In genomic region chr19:4756921-4757320, GRCm38 (mm10) we compare ENCODE assay signal across 8 mouse cellular contexts. TPM values are rescaled to one million over a fixed set of nuclear protein-coding genes. Genes with fewer than 3 reads are reported as not detected.
DNase-seq lines count a peak whose midpoint lies in the region; ATAC-seq and TF ChIP-seq lines count a peak whose summit lies in the region.

No protein-coding gene starts in this region.

- peaks cover 3% of the 10 kb centered on the region; the same call in 1 of the 2 replicates for H3K4me1 ChIP-seq in cerebellum, adult 2 months (ENCODE audit: control insufficient read depth, insufficient read depth, low read length)
- peaks cover 6% of the 10 kb centered on the region; the same call in 1 of the 2 replicates for H3K4me1 ChIP-seq in spleen, adult 2 months (ENCODE audit: control insufficient read depth, insufficient read depth, insufficient read length)
- peaks cover 25% of the 10 kb centered on the region for H3K4me1 ChIP-seq in liver, embryonic 13.5 days (replicated peaks)

- WGBS in cerebellum, adult 2 months: 2% methylated on average over 9 of the region's 9 CpGs
- 13% methylated on average over 9 of the region's 9 CpGs for WGBS in spleen, adult 2 months
- 13% methylated on average over 9 of the region's 9 CpGs for WGBS in liver, embryonic 13.5 days (ENCODE audit: insufficient replicate concordance)

- no peak for ATAC-seq in liver, embryonic 13.5 days (ENCODE audit: low read depth)

- peak in 1 of 2 experiments; percentile 36 for DNase-seq in cerebellum, adult 2 months
- DNase-seq in cerebellum, postnatal 14 days: no peak
- no peak for DNase-seq in spleen, adult 2 months (ENCODE audit: low read depth in 1 of 2, low spot score in 2 of 2)
- DNase-seq in spleen, postnatal 10 days (ENCODE audit: low spot score in 2 of 2): no peak
- DNase-seq in liver, embryonic 13.5 days: no peak
- DNase-seq in ovary, adult 18-20 months (ENCODE audit: low spot score): no peak
- DNase-seq in layer of hippocampus, adult 8-10 months (ENCODE audit: low spot score in 2 of 2): no peak
- no peak for DNase-seq in adrenal gland, postnatal 25 days

- peaks cover 4% of the 10 kb centered on the region for H3K36me3 ChIP-seq in spleen, adult 2 months (ENCODE audit: control insufficient read depth, insufficient read depth, low read length)
- H3K36me3 ChIP-seq in liver, embryonic 13.5 days: peaks cover 15% of the 10 kb centered on the region

- no peak for TF ChIP-seq POLR2A in cerebellum, adult 2 months (IDR thresholded peaks at IDR 0.05; ENCODE audit: borderline replicate concordance, insufficient read depth, low read length)
- no peak for TF ChIP-seq POLR2A in spleen, adult 2 months (IDR thresholded peaks at IDR 0.05; ENCODE audit: low read depth, low read length)

- H3K9ac ChIP-seq in liver, embryonic 13.5 days: peak overlapping the region; percentile 82

- peak overlapping the region; percentile 10; the same call in 1 of the 2 replicates for H3K27ac ChIP-seq in cerebellum, adult 2 months (ENCODE audit: insufficient read depth, low read length)
- 0 out of 2 replicates have a peak overlapping the region, but pooled peaks have one; percentile 93 for H3K27ac ChIP-seq in spleen, adult 2 months (ENCODE audit: insufficient read depth, low read length)
- peak overlapping the region; percentile 84; the same call in 1 of the 2 replicates for H3K27ac ChIP-seq in liver, embryonic 13.5 days

- peak overlapping the region; percentile 80 for H3K4me3 ChIP-seq in cerebellum, adult 2 months (replicated peaks; ENCODE audit: insufficient read depth, low read depth, low read length)
- peak overlapping the region; percentile 97 for H3K4me3 ChIP-seq in spleen, adult 2 months (ENCODE audit: extremely low read depth, insufficient read depth, insufficient read length)
- H3K4me3 ChIP-seq in liver, embryonic 13.5 days (replicated peaks): peak overlapping the region; percentile 80

- H3K4me2 ChIP-seq in liver, embryonic 13.5 days: peak overlapping the region; percentile 83

- no peaks in the 10 kb centered on the region for H3K9me3 ChIP-seq in liver, embryonic 13.5 days (replicated peaks)

- TF ChIP-seq CTCF in cerebellum, adult 2 months (IDR thresholded peaks at IDR 0.05; ENCODE audit: borderline replicate concordance, insufficient read depth, low read depth, low read length): no peak
- no peak for TF ChIP-seq CTCF in spleen, adult 2 months (IDR thresholded peaks at IDR 0.05; ENCODE audit: extremely low read depth, insufficient read depth, insufficient read length, insufficient replicate concordance)

- no peaks in the 10 kb centered on the region for H3K27me3 ChIP-seq in cerebellum, adult 2 months (ENCODE audit: control insufficient read depth, insufficient read depth, low read length)
- H3K27me3 ChIP-seq in spleen, adult 2 months (ENCODE audit: control insufficient read depth, insufficient read depth, low read length): no peaks in the 10 kb centered on the region
- no peaks in the 10 kb centered on the region for H3K27me3 ChIP-seq in liver, embryonic 13.5 days

RNA-seq across cellular contexts. Expression of gene Rbm4b, which starts 0.6 kb away (rescaled TPM):
- 29.8 and 30.5 TPM in 2 replicates for polyA plus RNA-seq in cerebellum, adult 2 months (2012; rRNA removed)
- 7.4 and 8.3 TPM in 2 replicates for polyA plus RNA-seq in spleen, adult 2 months (2012; rRNA removed)
- polyA plus RNA-seq in liver, embryonic 13.5 days (2015; fragmentation: Nextera tagmentation; extraction: Ambion mirVana): 14.6 and 17.5 TPM in 2 replicates
- 10 to 100 TPM; 14.6 to 20.0 (median 17.2) TPM for total RNA-seq in layer of hippocampus, adult 8-10 months (2022)
- 16.8 and 17.5 TPM in 2 replicates for total RNA-seq in adrenal gland, postnatal 25 days (2021)

RNA-seq across cellular contexts. Expression of gene Rbm4, which starts 36.8 kb away (rescaled TPM):
- 77.5 and 86.1 TPM in 2 replicates for polyA plus RNA-seq in cerebellum, adult 2 months (2012; rRNA removed)
- 34.6 and 40.5 TPM in 2 replicates for polyA plus RNA-seq in spleen, adult 2 months (2012; rRNA removed)
- polyA plus RNA-seq in liver, embryonic 13.5 days (2015; fragmentation: Nextera tagmentation; extraction: Ambion mirVana): 26.0 and 26.5 TPM in 2 replicates
- total RNA-seq in layer of hippocampus, adult 8-10 months (2022): 10 to 100 TPM; 79.4 to 87.1 (median 84.8) TPM
- 62.4 and 65.4 TPM in 2 replicates for total RNA-seq in adrenal gland, postnatal 25 days (2021)

RNA-seq across cellular contexts. Expression of gene Sptbn2, which starts 46.0 kb away (rescaled TPM):
- polyA plus RNA-seq in cerebellum, adult 2 months (2012; rRNA removed): 132 and 147 TPM in 2 replicates
- polyA plus RNA-seq in spleen, adult 2 months (2012; rRNA removed): 0.16 and 0.20 TPM in 2 replicates
- 0.09 and 0.13 TPM in 2 replicates for polyA plus RNA-seq in liver, embryonic 13.5 days (2015; fragmentation: Nextera tagmentation; extraction: Ambion mirVana)
- 100 to 1,000 TPM; 475 to 555 (median 513) TPM for total RNA-seq in layer of hippocampus, adult 8-10 months (2022)
- total RNA-seq in adrenal gland, postnatal 25 days (2021): 0.73 and 1.00 TPM in 2 replicates

RNA-seq across cellular contexts. Expression of gene Gm21992, which starts 54.5 kb away (rescaled TPM):
- polyA plus RNA-seq in cerebellum, adult 2 months (2012; rRNA removed): 14.4 and 17.9 TPM in 2 replicates
- polyA plus RNA-seq in spleen, adult 2 months (2012; rRNA removed): 12.0 and 15.0 TPM in 2 replicates
- polyA plus RNA-seq in liver, embryonic 13.5 days (2015; fragmentation: Nextera tagmentation; extraction: Ambion mirVana): 18.5 and 20.7 TPM in 2 replicates
- 10 to 100 TPM; 22.5 to 29.2 (median 26.0) TPM for total RNA-seq in layer of hippocampus, adult 8-10 months (2022)
- 22.2 and 30.2 TPM in 2 replicates for total RNA-seq in adrenal gland, postnatal 25 days (2021)

RNA-seq across cellular contexts. Expression of gene Rbm14, which starts 54.5 kb away (rescaled TPM):
- polyA plus RNA-seq in cerebellum, adult 2 months (2012; rRNA removed): 27.4 and 32.1 TPM in 2 replicates
- polyA plus RNA-seq in spleen, adult 2 months (2012; rRNA removed): 50.0 and 69.3 TPM in 2 replicates
- 38.6 and 49.4 TPM in 2 replicates for polyA plus RNA-seq in liver, embryonic 13.5 days (2015; fragmentation: Nextera tagmentation; extraction: Ambion mirVana)
- 10 to 100 TPM; 45.5 to 60.9 (median 54.8) TPM for total RNA-seq in layer of hippocampus, adult 8-10 months (2022)
- total RNA-seq in adrenal gland, postnatal 25 days (2021): 45.4 and 46.5 TPM in 2 replicates

Comparison
In these comparisons a context has a peak if more than half of its experiments do, and no peak if none do; other contexts are left out.
1. H3K27ac ChIP-seq: peak in every context shown above with its lines; median percentile 93 in spleen, adult 2 months; 84 in liver, embryonic 13.5 days; 10 in cerebellum, adult 2 months.
2. RNA of gene Sptbn2, which starts 46.0 kb away (polyA plus RNA-seq): 132 to 147 TPM in cerebellum, adult 2 months; 0.16 to 0.20 TPM in spleen, adult 2 months and 0.09 to 0.13 TPM in liver, embryonic 13.5 days; every median in the first group is over 100 times any median in the second.
3. Peak in every context shown above with its lines, with median percentiles within 50 percentile points of each other: H3K4me3 ChIP-seq.